Mouse (Mus musculus) urinary bladder, postnatal 10 days (tissue): ENCODE data around the gene Hsp90ab1.

Experiments used
- DNase-seq: peaks from one replicate; pipeline ENCODE4 v3.0.0; 2022; ENCODE audit warnings: low spot score

Hsp90ab1 gene

GRCm38 (mm10) chr17:45596631-45597396 is 23.7 kb upstream of the Hsp90ab1 start:
- no peak for DNase-seq

GRCm38 (mm10) chr17:45595736-45596390 is 22.8 kb upstream of the Hsp90ab1 start:
- DNase-seq, result no peak

GRCm38 (mm10) chr17:45594881-45595735 is 22.0 kb upstream of the Hsp90ab1 start:
- DNase-seq, result no peak

- DNase-seq, result no peak
Observed at GRCm38 (mm10) chr17:45594195-45594594, 21.1 kb upstream of the Hsp90ab1 start.

- DNase-seq, result no peak
Observed at GRCm38 (mm10) chr17:45593479-45593878, 20.4 kb upstream of the Hsp90ab1 start.

- no peak for DNase-seq
Observed at GRCm38 (mm10) chr17:45592606-45593431, 19.7 kb upstream of the Hsp90ab1 start.

GRCm38 (mm10) chr17:45591701-45592605 is 18.9 kb upstream of the Hsp90ab1 start:
- DNase-seq, result no peak

GRCm38 (mm10) chr17:45590410-45590809 is 17.3 kb upstream of the Hsp90ab1 start:
- DNase-seq, result no peak

- DNase-seq, result no peak
Observed at GRCm38 (mm10) chr17:45589844-45590243, 16.8 kb upstream of the Hsp90ab1 start.

GRCm38 (mm10) chr17:45589236-45589635 is 16.2 kb upstream of the Hsp90ab1 start:
- no peak for DNase-seq

GRCm38 (mm10) chr17:45588370-45588769 is 15.3 kb upstream of the Hsp90ab1 start:
- DNase-seq, result no peak

GRCm38 (mm10) chr17:45586449-45586837 is 13.4 kb upstream of the Hsp90ab1 start:
- DNase-seq, result no peak

- DNase-seq, result no peak
Observed at GRCm38 (mm10) chr17:45585725-45586448, 12.8 kb upstream of the Hsp90ab1 start.

GRCm38 (mm10) chr17:45584939-45585678 is 12.0 kb upstream of the Hsp90ab1 start:
- peak; percentile 55 for DNase-seq

GRCm38 (mm10) chr17:45584096-45584896 is 11.2 kb upstream of the Hsp90ab1 start:
- no peak for DNase-seq

- no peak for DNase-seq
Observed at GRCm38 (mm10) chr17:45582715-45583355, 9.8 kb upstream of the Hsp90ab1 start.

GRCm38 (mm10) chr17:45582188-45582587 is 9.1 kb upstream of the Hsp90ab1 start:
- no peak for DNase-seq

GRCm38 (mm10) chr17:45581567-45581983 is 8.5 kb upstream of the Hsp90ab1 start:
- DNase-seq, result no peak
